Mouse (Mus musculus) mouse embryonic stem cell (cell line): ENCODE data around the gene Fthl17d.
"Not testable (repeated sequence)": the region's sequence is repeated elsewhere in the genome, so short reads cannot be mapped to it uniquely, and the experiment has no call there.

Experiments used
- in situ Hi-C, 2 experiments: fragments of 300-500 bp; cut with MboI; formaldehyde crosslinking; loops; 1 replicate in 1 of 2; 3 replicates in 1 of 2; pipeline ENCODE4 v1.14.3; 2019 to 2020; ENCODE audit warnings: low sequenced_read_pairs in 2 of 2, low pct_unique_long_range_greater_than_20kb in 1 of 2, mixed read lengths in 1 of 2; ENCODE audit not compliant: unreplicated experiment in 1 of 2

Gene Fthl17d

GRCm38 (mm10) chrX:8986655-8987054 is at the start of gene Fthl17d:
TSS of gene Fthl17d (minus strand) at chrX:8986755.
- in situ Hi-C loops, result not testable (repeated sequence)

- in situ Hi-C loops, result not testable (repeated sequence)
These were observed 46.6 kb upstream of the Fthl17d start, which contains the start of gene Fthl17e for GRCm38 (mm10) chrX:9033193-9033592. TSS of gene Fthl17e (plus strand) at chrX:9033493.

GRCm38 (mm10) chrX:9019481-9019880 is 32.9 kb upstream of the Fthl17d start:
- in situ Hi-C loops, result no loop called here

GRCm38 (mm10) chrX:9016079-9016478 is 29.5 kb upstream of the Fthl17d start:
- in situ Hi-C loops, result no loop called here

- in situ Hi-C loops, result not testable (repeated sequence)
These were observed 10.1 kb downstream of the Fthl17d start, which contains the start of gene Fthl17c for GRCm38 (mm10) chrX:8976459-8976858. TSS of gene Fthl17c (minus strand) at chrX:8976559.

GRCm38 (mm10) chrX:8964618-8965017 is 21.9 kb downstream of the Fthl17d start:
- in situ Hi-C loops, result not testable (repeated sequence)

- in situ Hi-C loops, result not testable (repeated sequence)
These were observed 23.7 kb downstream of the Fthl17d start, which contains the start of gene Fthl17b for GRCm38 (mm10) chrX:8962875-8963274. TSS of gene Fthl17b (minus strand) at chrX:8962975.

- in situ Hi-C loops, result not testable (repeated sequence)
These were observed 38.3 kb downstream of the Fthl17d start for GRCm38 (mm10) chrX:8948130-8948805.

GRCm38 (mm10) chrX:8944041-8944440 is 42.5 kb downstream of the Fthl17d start:
- in situ Hi-C loops, result no loop called here
